Mouse (Mus musculus) liver, embryonic 15.5 days (tissue): ENCODE data around the gene Klk7. TPM values are rescaled to one million over a fixed set of nuclear protein-coding genes. Genes with fewer than 3 reads are reported as not detected.

Source experiments
- ATAC-seq: fragments of 200-750 bp; cut with Nextera tagmentation; 2 replicates; pipeline ENCODE4 v1.8.0; 2017; ENCODE audit warnings: moderate number of reproducible peaks, mild to moderate bottlenecking, moderate library complexity; ENCODE audit not compliant: insufficient read depth
- H3K27ac ChIP-seq: fragments of 300-500 bp; sonication (generic); replicated peaks from 2 replicates; pipeline ENCODE4 v1.5.1; 2015; ENCODE audit warnings: mild to moderate bottlenecking, inconsistent platforms
- H3K27me3 ChIP-seq: fragments of 300-500 bp; sonication (generic); 2 replicates; pipeline ENCODE4 v1.6.1; 2015; ENCODE audit warnings: mild to moderate bottlenecking, inconsistent platforms
- H3K36me3 ChIP-seq: fragments of 300-500 bp; sonication (generic); replicated peaks from 2 replicates; pipeline ENCODE4 v1.6.1; 2015; ENCODE audit warnings: moderate library complexity, mild to moderate bottlenecking, inconsistent platforms
- H3K4me1 ChIP-seq: fragments of 300-500 bp; sonication (generic); replicated peaks from 2 replicates; pipeline ENCODE4 v1.6.1; 2015; ENCODE audit warnings: inconsistent platforms
- H3K4me2 ChIP-seq: fragments of 300-500 bp; sonication (generic); 2 replicates; pipeline ENCODE4 v1.6.1; 2015; ENCODE audit warnings: moderate library complexity, mild to moderate bottlenecking, inconsistent platforms
- H3K4me3 ChIP-seq: fragments of 300-500 bp; sonication (generic); replicated peaks from 2 replicates; pipeline ENCODE4 v1.5.1; 2015; ENCODE audit warnings: mild to moderate bottlenecking, inconsistent platforms
- H3K9ac ChIP-seq: fragments of 300-500 bp; sonication (generic); 2 replicates; pipeline ENCODE4 v1.6.1; 2015; ENCODE audit warnings: moderate library complexity, mild to moderate bottlenecking, inconsistent platforms
- H3K9me3 ChIP-seq: fragments of 300-500 bp; sonication (generic); replicated peaks from 2 replicates; pipeline ENCODE4 v1.6.1; 2016; ENCODE audit warnings: inconsistent platforms
- WGBS: fragments of 180-500 bp; shearing (Covaris S2); methylation state at CpG from one replicate; pipeline ENCODE4 v1.1.7; 2015; ENCODE audit warnings: mixed read lengths; ENCODE audit not compliant: insufficient replicate concordance; 5-methylcytosine and 5-hydroxymethylcytosine counted together
- polyA plus RNA-seq: library from polyadenylated mRNA; unstranded; fragments of >200 nt; fragmentation: Nextera tagmentation; extraction: Ambion mirVana; gene quantifications from 2 replicates; pipeline ENCODE4 v1.2.1, GENCODE M21; 2015

Gene Klk7
- polyA plus RNA-seq, 1 experiment from 2014 or later = not detected

GRCm38 (mm10) chr7:43778176-43778970 lies 32.7 kb upstream of the Klk7 start:
- no peak for ATAC-seq
- 0 out of 2 replicates have a peak, but pooled peaks cover 2% of the 10 kb centered on the region for H3K4me1 ChIP-seq
- no peak overlapping the region for H3K4me3 ChIP-seq
- no peaks in the 10 kb centered on the region for H3K9me3 ChIP-seq
- H3K4me2 ChIP-seq = no peak overlapping the region
- H3K27ac ChIP-seq = no peak overlapping the region
- H3K36me3 ChIP-seq = no peaks in the 10 kb centered on the region
- 67% methylated on average over 10 of the region's 10 CpGs for WGBS
- H3K9ac ChIP-seq = no peak overlapping the region
- peaks cover 11% of the 10 kb centered on the region for H3K27me3 ChIP-seq

- no peak for ATAC-seq
- H3K9ac ChIP-seq = no peak overlapping the region
- no peaks in the 10 kb centered on the region for H3K9me3 ChIP-seq
- no peak overlapping the region for H3K27ac ChIP-seq
- H3K4me2 ChIP-seq = no peak overlapping the region
- H3K4me1 ChIP-seq = 0 out of 2 replicates have a peak, but pooled peaks cover 2% of the 10 kb centered on the region
- H3K36me3 ChIP-seq = no peaks in the 10 kb centered on the region
- H3K27me3 ChIP-seq = peaks cover 15% of the 10 kb centered on the region
- H3K4me3 ChIP-seq = no peak overlapping the region
- WGBS = 52% methylated on average over 6 of the region's 6 CpGs
These were observed 30.9 kb upstream of the Klk7 start for GRCm38 (mm10) chr7:43780241-43780640.

DNA sequence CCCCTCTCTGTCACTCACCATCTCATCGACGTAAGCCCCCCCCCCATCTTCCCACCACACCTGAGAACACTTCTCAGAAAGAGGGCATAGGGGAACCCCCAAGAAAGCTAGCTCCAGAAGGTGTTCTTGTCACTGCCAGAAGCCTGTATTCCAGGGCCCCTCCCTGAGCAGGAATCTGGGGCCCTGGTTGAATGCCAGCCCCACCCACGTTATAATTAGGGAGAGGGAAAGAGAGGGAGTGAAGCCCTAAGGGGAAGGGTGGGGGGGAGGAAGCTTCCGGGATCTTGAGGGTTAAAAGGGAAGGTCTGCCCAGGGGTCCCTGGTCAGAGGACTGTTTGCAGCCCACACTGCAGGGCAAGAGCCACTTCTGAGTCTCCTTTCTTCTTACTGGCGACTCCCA lies 30.3 kb upstream of the Klk7 start, which contains the start of gene Klk10:
Gene Klk10, plus strand, starts transcription at position 290 of the 400 bp plus-strand sequence.
- ATAC-seq = no peak
- H3K4me2 ChIP-seq = no peak within 1 kb of the TSS
- 32% methylated on average over 5 of the region's 5 CpGs for WGBS

GRCm38 (mm10) chr7:43781541-43781940 lies 29.6 kb upstream of the Klk7 start:
- peaks cover 15% of the 10 kb centered on the region for H3K27me3 ChIP-seq
- no peaks in the 10 kb centered on the region for H3K36me3 ChIP-seq
- H3K4me3 ChIP-seq = no peak overlapping the region
- ATAC-seq = no peak
- H3K9ac ChIP-seq = no peak overlapping the region
- 0 out of 2 replicates have a peak, but pooled peaks cover 2% of the 10 kb centered on the region for H3K4me1 ChIP-seq
- no peak overlapping the region for H3K4me2 ChIP-seq
- no peak overlapping the region for H3K27ac ChIP-seq
- WGBS = 72% methylated on average over 11 of the region's 11 CpGs
- no peaks in the 10 kb centered on the region for H3K9me3 ChIP-seq

More for the DNA sequence above, 30.3 kb upstream of the Klk7 start, which contains the start of gene Klk10:
- Histone ChIP-seq H3K36me3 (no peaks in the 10 kb centered on the region), H3K9ac (no peak within 1 kb of the TSS), H3K27ac (no peak within 1 kb of the TSS), H3K4me3 (no peak within 1 kb of the TSS), H3K4me1 (0 out of 2 replicates have a peak, but pooled peaks cover 2% of the 10 kb centered on the region), H3K27me3 (peaks cover 15% of the 10 kb centered on the region), H3K9me3 (no peaks in the 10 kb centered on the region)

DNA sequence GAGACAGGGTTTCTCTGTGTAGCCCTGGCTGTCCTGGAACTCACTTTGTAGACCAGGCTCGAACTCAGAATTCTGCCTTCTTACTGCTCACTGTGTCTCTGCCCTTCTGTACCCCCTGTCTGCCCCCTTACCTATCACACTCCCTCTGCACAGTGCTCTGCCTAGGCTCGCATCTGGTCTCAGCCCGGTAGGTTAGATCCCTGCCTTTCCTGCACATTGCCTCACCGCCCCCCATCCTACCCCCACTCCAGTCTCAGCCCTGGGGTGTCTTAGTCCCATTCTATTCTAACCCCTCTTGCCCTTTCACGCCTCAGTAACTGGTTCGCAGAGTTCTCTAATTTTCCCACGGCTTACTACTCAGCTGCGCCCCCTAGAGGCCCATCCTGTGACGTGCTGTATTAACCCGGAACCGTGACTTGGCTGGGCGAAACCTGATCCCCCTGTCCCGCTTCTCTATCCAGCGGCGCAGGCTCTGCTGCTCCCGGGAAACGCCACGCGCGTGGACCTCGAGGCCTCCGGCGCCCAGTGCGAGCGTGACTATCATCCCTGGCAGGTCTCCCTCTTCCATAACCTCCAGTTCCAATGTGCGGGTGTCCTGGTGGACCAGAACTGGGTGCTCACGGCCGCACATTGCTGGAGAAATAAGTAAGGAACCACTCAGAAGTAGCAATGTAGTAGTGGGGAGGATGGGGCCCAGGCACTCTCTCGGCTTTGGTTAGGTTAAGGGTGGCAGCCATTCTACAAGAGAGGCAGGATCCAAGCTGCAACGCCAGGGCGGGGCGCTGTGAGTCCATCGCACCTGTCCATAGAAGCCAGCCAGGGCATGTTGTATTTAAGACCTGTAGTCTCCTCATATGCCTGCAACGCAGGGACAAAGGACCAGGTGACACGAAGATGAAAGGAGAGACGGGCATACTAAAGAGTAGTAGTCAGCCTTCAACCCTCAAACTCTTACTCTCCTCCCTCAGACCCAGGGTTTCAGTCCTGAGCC lies 28.5 kb upstream of the Klk7 start:
- Histone ChIP-seq H3K9ac (no peak overlapping the region), H3K4me3 (no peak overlapping the region), H3K4me1 (0 out of 2 replicates have a peak, but pooled peaks cover 2% of the 10 kb centered on the region), H3K27me3 (peaks cover 15% of the 10 kb centered on the region), H3K9me3 (no peaks in the 10 kb centered on the region), H3K27ac (no peak overlapping the region), H3K36me3 (no peaks in the 10 kb centered on the region), H3K4me2 (peak overlapping the region; percentile 48)
- WGBS = 8% methylated on average over 36 of the region's 36 CpGs
- no peak for ATAC-seq

DNA sequence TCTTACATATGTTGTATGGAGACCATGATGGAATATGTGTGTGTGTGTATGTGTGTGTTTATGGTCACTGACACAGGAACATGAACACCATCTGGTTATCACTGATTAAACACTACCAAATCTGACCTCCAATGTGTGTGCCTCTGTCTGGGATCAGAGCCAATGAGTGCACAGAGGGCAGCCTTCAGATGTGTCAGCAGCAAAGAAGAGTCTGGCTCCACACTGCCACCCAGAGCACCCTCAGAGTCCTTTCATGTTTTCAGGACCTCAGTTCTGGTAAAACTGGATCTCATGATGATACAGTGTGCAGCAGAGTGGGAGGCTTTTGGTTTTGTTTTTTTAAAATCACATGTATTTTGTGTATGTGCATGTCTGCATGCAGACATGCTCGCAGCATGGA lies 25.8 kb upstream of the Klk7 start:
- ATAC-seq = no peak
- H3K9ac ChIP-seq = no peak overlapping the region
- H3K4me3 ChIP-seq = no peak overlapping the region
- 0 out of 2 replicates have a peak, but pooled peaks cover 2% of the 10 kb centered on the region for H3K4me1 ChIP-seq
- 68% methylated on average over 1 of the region's 1 CpGs for WGBS
- no peak overlapping the region for H3K4me2 ChIP-seq
- H3K27ac ChIP-seq = no peak overlapping the region
- no peaks in the 10 kb centered on the region for H3K9me3 ChIP-seq
- H3K36me3 ChIP-seq = no peaks in the 10 kb centered on the region
- peaks cover 15% of the 10 kb centered on the region for H3K27me3 ChIP-seq

- WGBS = 49% methylated on average over 3 of the region's 3 CpGs
- no peak overlapping the region for H3K4me3 ChIP-seq
These were observed 23.0 kb upstream of the Klk7 start for GRCm38 (mm10) chr7:43788096-43788495.

GRCm38 (mm10) chr7:43789295-43789694 lies 21.8 kb upstream of the Klk7 start:
- Histone ChIP-seq H3K27ac (no peak overlapping the region), H3K9me3 (no peaks in the 10 kb centered on the region), H3K4me3 (no peak overlapping the region), H3K4me1 (no peaks in the 10 kb centered on the region), H3K27me3 (no peaks in the 10 kb centered on the region), H3K4me2 (no peak overlapping the region), H3K36me3 (no peaks in the 10 kb centered on the region), H3K9ac (no peak overlapping the region)
- 47% methylated on average over 2 of the region's 2 CpGs for WGBS
- ATAC-seq = no peak

More at GRCm38 (mm10) chr7:43788096-43788495, 23.0 kb upstream of the Klk7 start:
- Histone ChIP-seq H3K4me1 (no peaks in the 10 kb centered on the region), H3K27ac (no peak overlapping the region), H3K4me2 (no peak overlapping the region), H3K9ac (no peak overlapping the region), H3K9me3 (no peaks in the 10 kb centered on the region), H3K27me3 (peaks cover 6% of the 10 kb centered on the region), H3K36me3 (no peaks in the 10 kb centered on the region)
- ATAC-seq = no peak

- WGBS = 52% methylated on average over 7 of the region's 7 CpGs
- H3K4me1 ChIP-seq = no peaks in the 10 kb centered on the region
- no peaks in the 10 kb centered on the region for H3K36me3 ChIP-seq
- peaks cover 16% of the 10 kb centered on the region for H3K27me3 ChIP-seq
- H3K4me3 ChIP-seq = no peak within 1 kb of the TSS
- no peak within 1 kb of the TSS for H3K4me2 ChIP-seq
- ATAC-seq = no peak
- H3K9me3 ChIP-seq = no peaks in the 10 kb centered on the region
- no peak within 1 kb of the TSS for H3K9ac ChIP-seq
- H3K27ac ChIP-seq = no peak within 1 kb of the TSS
These were observed 19.5 kb upstream of the Klk7 start, which contains the start of gene Klk9 for GRCm38 (mm10) chr7:43791591-43791990. Gene Klk9 (plus strand): TSS chr7:43791891.

- Histone ChIP-seq H3K4me2 (peak overlapping the region; percentile 62; the same call in 1 of the 2 replicates), H3K36me3 (no peaks in the 10 kb centered on the region), H3K4me1 (peaks cover 3% of the 10 kb centered on the region; the same call in 1 of the 2 replicates), H3K27me3 (peaks cover 30% of the 10 kb centered on the region), H3K27ac (no peak overlapping the region), H3K9me3 (no peaks in the 10 kb centered on the region), H3K9ac (no peak overlapping the region), H3K4me3 (no peak overlapping the region)
- ATAC-seq = no peak
- 13% methylated on average over 8 of the region's 8 CpGs for WGBS
These were observed 14.7 kb upstream of the Klk7 start for GRCm38 (mm10) chr7:43796355-43796754.
